Mouse (Mus musculus) megakaryocyte, adult 5-6 weeks (primary cell): ENCODE measurements around the gene Mgat4d. TPM values are rescaled to one million over a fixed set of nuclear protein-coding genes. Genes with fewer than 3 reads are reported as not detected.

ENCODE experiments used
- total RNA-seq, 2 experiments: library from RNA; stranded (forward) in 1 of 2; stranded (reverse) in 1 of 2; fragments of 153-499, 151-499 nt in 1 of 2; fragments of 221-1000, 200-1000 nt in 1 of 2; gene quantifications; 2 replicates each; pipeline versions ENCODE4 v1.2.3 to v1.2.4; 2015 to 2017

Gene Mgat4d
- total RNA-seq, 2 experiments from 2014 or later, result not detected

Other genes with a start within 250 kb of the Mgat4d start
- gene Tbc1d9, start 183.1 kb upstream of the Mgat4d start, total RNA-seq (2015), result 6.5 and 9.3 TPM in 2 replicates
- 13.4 and 18.6 TPM in 2 replicates for gene Tbc1d9, start 183.1 kb upstream of the Mgat4d start, total RNA-seq (2017)
- gene Gm10645, start 182.3 kb upstream of the Mgat4d start, total RNA-seq (2015), result 0.29 and 0.89 TPM in 2 replicates
- 0.51 TPM in 1 of 2 replicates, not detected in the other for gene Gm10645, start 182.3 kb upstream of the Mgat4d start, total RNA-seq (2017)
- not detected in 2 replicates for gene Ucp1, start 58.1 kb upstream of the Mgat4d start, total RNA-seq (2015)
- gene Ucp1, start 58.1 kb upstream of the Mgat4d start, total RNA-seq (2017), result 0.07 TPM in 1 of 2 replicates, not detected in the other
- 17.1 and 18.8 TPM in 2 replicates for gene Elmod2, start 16.0 kb upstream of the Mgat4d start, total RNA-seq (2015)
- gene Elmod2, start 16.0 kb upstream of the Mgat4d start, total RNA-seq (2017), result 20.2 and 23.3 TPM in 2 replicates
- 0.14 TPM in 1 of 2 replicates, not detected in the other for gene Clgn, start 41.4 kb downstream of the Mgat4d start, total RNA-seq (2015)
- not detected in 2 replicates for gene Clgn, start 41.4 kb downstream of the Mgat4d start, total RNA-seq (2017)
- 45.5 and 45.6 TPM in 2 replicates for gene Scoc, start 109.9 kb downstream of the Mgat4d start, total RNA-seq (2015)
- gene Scoc, start 109.9 kb downstream of the Mgat4d start, total RNA-seq (2017), result 18.8 TPM in 2 replicates
- gene Olfr370, start 187.3 kb downstream of the Mgat4d start, total RNA-seq (2015), result not detected in 2 replicates
- gene Olfr370, start 187.3 kb downstream of the Mgat4d start, total RNA-seq (2017), result not detected in 2 replicates
- 132 and 161 TPM in 2 replicates for gene Ndufb7, start 218.2 kb downstream of the Mgat4d start, total RNA-seq (2015)
- 205 and 227 TPM in 2 replicates for gene Ndufb7, start 218.2 kb downstream of the Mgat4d start, total RNA-seq (2017)